Mouse (Mus musculus) layer of hippocampus, adult 9-11 months (tissue): ENCODE results near the gene 1190005I06Rik.

Experiments
- DNase-seq: peaks from one replicate; pipeline ENCODE4 v3.0.0; 2022

Gene 1190005I06Rik

DNA sequence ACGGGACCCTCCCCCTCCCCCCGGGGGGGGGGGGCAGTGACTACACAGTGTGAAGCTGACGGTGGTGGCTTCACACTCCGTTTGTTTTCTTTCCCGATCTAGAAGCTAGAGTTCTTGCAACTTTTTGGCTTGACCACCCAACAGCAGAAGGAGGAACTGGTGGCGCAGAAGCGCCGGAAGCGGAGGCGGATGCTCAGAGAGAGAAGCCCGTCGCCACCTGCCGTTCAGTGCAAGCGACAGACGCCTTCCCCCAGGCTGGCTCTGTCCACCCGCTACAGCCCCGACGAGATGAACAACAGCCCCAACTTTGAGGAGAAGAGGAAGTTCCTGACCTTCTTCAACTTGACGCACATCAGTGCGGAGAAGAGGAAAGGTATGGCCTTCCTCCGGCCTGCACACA lies 74.9 kb downstream of the 1190005I06Rik start:
- peak; percentile 88 for DNase-seq

- DNase-seq: no peak
Observed at GRCm38 (mm10) chr8:120571561-120571960, 75.9 kb downstream of the 1190005I06Rik start.

GRCm38 (mm10) chr8:120569939-120570715 lies 77.3 kb downstream of the 1190005I06Rik start:
- DNase-seq: no peak

DNA sequence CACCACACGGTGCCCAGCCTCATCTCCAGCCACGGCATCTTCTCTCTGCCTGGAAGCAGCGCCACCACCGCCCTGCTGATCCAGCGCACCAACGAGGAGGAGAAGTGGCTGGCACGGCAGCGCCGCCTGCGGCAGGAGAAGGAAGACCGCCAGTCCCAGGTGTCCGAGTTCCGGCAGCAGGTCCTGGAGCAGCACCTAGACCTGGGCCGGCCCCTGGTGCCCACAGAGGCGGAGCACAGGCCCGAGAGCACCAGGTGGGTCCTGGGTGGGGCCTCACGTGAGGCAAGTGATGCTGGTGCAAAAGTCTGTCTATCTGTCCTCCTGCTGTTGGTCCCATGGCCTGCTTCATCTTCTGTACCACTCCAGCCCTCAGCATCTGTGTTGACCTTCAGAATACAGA lies 78.3 kb downstream of the 1190005I06Rik start:
- no peak for DNase-seq

GRCm38 (mm10) chr8:120568164-120568798 lies 79.2 kb downstream of the 1190005I06Rik start:
- no peak for DNase-seq

- DNase-seq: no peak
Observed at GRCm38 (mm10) chr8:120567731-120568130, 79.7 kb downstream of the 1190005I06Rik start.

DNA sequence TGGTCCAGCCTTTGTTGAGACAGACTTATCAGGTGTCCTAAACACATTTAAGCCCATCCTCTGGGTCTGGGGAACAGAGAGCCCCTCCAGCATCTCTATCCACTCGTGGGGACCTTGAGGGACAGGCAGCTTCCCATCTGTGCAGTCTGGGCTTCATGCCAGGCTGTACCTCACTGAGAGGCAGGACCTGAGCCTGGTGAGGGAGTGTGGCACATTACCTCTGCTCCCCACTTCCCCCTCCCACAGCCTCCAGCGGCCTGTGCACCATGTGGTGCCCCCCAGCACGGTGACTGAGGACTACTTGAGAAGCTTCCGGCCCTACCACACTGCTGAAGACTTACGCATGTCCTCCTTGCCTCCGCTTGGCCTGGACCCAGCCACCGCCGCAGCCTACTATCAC lies 80.8 kb downstream of the 1190005I06Rik start:
- no peak for DNase-seq

DNA sequence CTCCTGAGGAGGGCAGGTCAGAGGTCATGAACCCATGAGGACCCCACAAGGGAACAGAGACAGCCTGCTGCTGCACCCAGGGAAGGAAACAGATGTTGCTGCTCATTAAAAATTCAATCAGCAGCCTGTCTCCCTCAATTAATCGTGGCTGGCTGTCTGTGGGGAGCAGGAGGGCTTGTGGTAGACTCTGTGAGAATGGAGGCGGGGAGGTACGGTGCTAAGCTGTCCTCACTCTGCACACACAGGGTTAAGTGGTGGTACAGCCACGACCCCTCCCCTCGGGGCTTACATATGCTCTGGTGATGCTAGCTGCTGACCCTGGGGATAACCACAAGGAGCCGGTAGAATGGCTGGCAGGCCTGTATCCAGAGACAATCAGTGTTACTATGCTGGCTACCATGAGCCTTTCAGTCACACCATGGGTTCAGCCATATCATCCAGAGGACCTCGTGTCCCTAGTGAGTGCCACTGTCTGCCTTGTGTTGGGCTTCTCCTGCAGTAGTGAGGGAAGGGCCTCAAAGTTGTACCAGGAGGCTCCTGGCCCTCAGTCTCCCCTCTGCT lies 82.2 kb downstream of the 1190005I06Rik start:
- DNase-seq: no peak

- peak; percentile 94 for DNase-seq
Observed at GRCm38 (mm10) chr8:120563851-120564837, 83.3 kb downstream of the 1190005I06Rik start.

DNA sequence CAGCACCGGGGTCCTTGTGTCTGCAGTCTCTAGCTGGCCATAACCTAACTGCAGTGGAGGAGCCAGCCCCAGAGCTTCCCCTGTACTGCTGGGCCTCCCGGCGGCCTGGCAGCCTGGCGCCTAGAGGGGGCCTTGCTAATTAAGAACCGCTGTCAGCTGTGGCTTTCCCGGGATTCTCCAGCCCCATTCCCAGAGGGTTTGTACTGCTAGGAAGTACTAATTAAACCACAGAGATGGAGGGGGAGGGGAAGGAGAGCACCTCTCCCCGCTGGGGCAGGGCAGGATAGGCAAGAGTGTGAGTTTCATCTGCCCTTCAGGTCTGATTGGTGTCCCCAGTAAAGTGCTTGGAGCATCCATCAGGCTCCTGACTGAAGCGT lies 84.1 kb downstream of the 1190005I06Rik start:
- DNase-seq: no peak

DNA sequence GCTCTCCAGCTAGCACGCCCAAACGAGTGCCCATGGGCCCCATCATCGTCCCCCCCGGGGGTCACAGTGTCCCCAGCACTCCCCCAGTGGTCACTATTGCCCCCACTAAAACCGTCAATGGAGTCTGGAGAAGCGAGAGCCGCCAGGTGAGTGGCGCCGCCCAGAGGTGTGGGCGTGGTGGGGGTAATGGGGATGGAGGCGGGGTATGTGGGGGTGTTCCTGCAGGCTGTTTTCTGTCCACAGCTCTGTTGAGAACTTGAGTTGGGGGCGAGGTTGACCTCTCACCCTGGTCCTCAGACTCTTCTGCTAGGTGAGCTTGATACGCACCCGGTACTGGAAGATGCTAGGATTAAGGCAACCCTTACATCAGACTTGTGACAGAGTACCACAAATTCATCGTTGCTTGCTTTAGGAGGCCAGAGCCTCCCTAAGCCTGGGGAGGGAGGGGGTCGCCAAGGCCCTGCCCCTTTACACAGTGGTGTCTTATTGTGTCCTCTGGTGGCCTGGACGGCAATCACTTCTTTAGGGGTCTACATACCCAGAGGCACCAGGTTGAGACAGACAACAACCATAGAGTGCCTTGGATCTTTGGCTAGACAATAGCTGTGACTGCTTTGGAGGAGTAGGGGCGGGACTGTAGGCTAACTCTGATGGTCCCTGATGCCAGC lies 84.6 kb downstream of the 1190005I06Rik start:
- no peak for DNase-seq

- no peak for DNase-seq
Observed at GRCm38 (mm10) chr8:120561539-120562435, 85.6 kb downstream of the 1190005I06Rik start.

DNA sequence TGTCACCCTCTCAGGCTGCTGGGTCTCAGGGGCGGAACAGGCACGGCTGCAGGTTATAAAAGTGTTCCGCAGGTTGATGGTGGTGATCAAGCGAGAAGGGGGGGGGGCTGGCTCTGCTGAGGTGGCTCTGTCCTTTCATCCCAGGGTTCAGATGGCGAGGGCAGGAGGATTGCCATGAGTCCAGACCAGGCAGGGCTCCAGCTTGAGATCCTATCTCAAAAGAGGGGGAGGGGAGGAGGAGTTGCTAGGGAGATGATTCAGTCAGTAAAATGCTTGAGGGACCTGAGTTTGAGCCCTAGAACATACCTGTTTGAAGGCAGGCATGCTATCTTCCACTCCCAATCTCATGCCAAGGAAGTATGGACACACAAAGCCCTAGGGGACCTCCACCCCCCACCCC lies 86.9 kb downstream of the 1190005I06Rik start:
- no peak for DNase-seq

GRCm38 (mm10) chr8:120559654-120560053 lies 87.8 kb downstream of the 1190005I06Rik start:
- DNase-seq: no peak
